Mouse (Mus musculus) midbrain, embryonic 15.5 days (tissue): ENCODE results near the gene Oprl1. TPM values are rescaled to one million over a fixed set of nuclear protein-coding genes. Genes with fewer than 3 reads are reported as not detected.
A peak's percentile ranks its signal among the peaks of the same experiment; 100 is the strongest.

Experiments used
- ATAC-seq: fragments of 200-750 bp; cut with Nextera tagmentation; replicated peaks from 2 replicates; pipeline ENCODE4 v1.8.0; 2017; ENCODE audit warnings: moderate TSS enrichment
- H3K27ac ChIP-seq: fragments of 300-500 bp; sonication (generic); 2 replicates; pipeline ENCODE4 v1.5.1; 2015; ENCODE audit warnings: mild to moderate bottlenecking, inconsistent platforms
- H3K27me3 ChIP-seq: fragments of 300-500 bp; sonication (generic); replicated peaks from 2 replicates; pipeline ENCODE4 v1.6.1; 2015; ENCODE audit warnings: inconsistent platforms
- H3K36me3 ChIP-seq: fragments of 300-500 bp; sonication (generic); replicated peaks from 2 replicates; pipeline ENCODE4 v1.6.1; 2015; ENCODE audit warnings: inconsistent platforms
- H3K4me1 ChIP-seq: fragments of 300-500 bp; sonication (generic); 2 replicates; pipeline ENCODE4 v1.6.1; 2015; ENCODE audit warnings: inconsistent platforms
- H3K4me2 ChIP-seq: fragments of 300-500 bp; sonication (generic); 2 replicates; pipeline ENCODE4 v1.6.1; 2015; ENCODE audit warnings: inconsistent platforms, mild to moderate bottlenecking, moderate library complexity
- H3K4me3 ChIP-seq: fragments of 300-500 bp; sonication (generic); 2 replicates; pipeline ENCODE4 v1.5.1; 2015; ENCODE audit warnings: mild to moderate bottlenecking, inconsistent platforms
- H3K9ac ChIP-seq: fragments of 300-500 bp; sonication (generic); 2 replicates; pipeline ENCODE4 v1.6.1; 2015; ENCODE audit warnings: mild to moderate bottlenecking, inconsistent platforms
- H3K9me3 ChIP-seq: fragments of 300-500 bp; sonication (generic); 2 replicates; pipeline ENCODE4 v1.6.1; 2016; ENCODE audit warnings: inconsistent platforms
- WGBS: fragments of 180-500 bp; shearing (Covaris S2); methylation state at CpG from one replicate; pipeline ENCODE4 v1.1.7; 2015; ENCODE audit warnings: mixed read lengths; 5-methylcytosine and 5-hydroxymethylcytosine counted together
- polyA plus RNA-seq: library from polyadenylated mRNA; unstranded; fragments of >200 nt; fragmentation: Nextera tagmentation; extraction: Ambion mirVana; gene quantifications from 2 replicates; pipeline ENCODE4 v1.2.1, GENCODE M21; 2015

Gene Oprl1
- polyA plus RNA-seq, 1 experiment from 2014 or later: 106 TPM

GRCm38 (mm10) chr2:181693339-181694280 is 21.2 kb upstream of the Oprl1 start, which contains the start of gene Rgs19:
TSS of gene Rgs19 (minus strand) at chr2:181693977.
- peaks cover 4% of the 10 kb centered on the region; the same call in 1 of the 2 replicates for H3K36me3 ChIP-seq
- H3K27me3 ChIP-seq: no peaks in the 10 kb centered on the region
- H3K4me2 ChIP-seq: peak within 1 kb of the TSS; percentile 96
- H3K9ac ChIP-seq: peak within 1 kb of the TSS; percentile 86
- WGBS: 0% methylated on average over 75 of the region's 75 CpGs
- peak; percentile 88 for ATAC-seq
- H3K9me3 ChIP-seq: no peaks in the 10 kb centered on the region
- peaks cover 19% of the 10 kb centered on the region for H3K4me1 ChIP-seq
- H3K4me3 ChIP-seq: peak within 1 kb of the TSS; percentile 70
- peak within 1 kb of the TSS; percentile 79 for H3K27ac ChIP-seq

DNA sequence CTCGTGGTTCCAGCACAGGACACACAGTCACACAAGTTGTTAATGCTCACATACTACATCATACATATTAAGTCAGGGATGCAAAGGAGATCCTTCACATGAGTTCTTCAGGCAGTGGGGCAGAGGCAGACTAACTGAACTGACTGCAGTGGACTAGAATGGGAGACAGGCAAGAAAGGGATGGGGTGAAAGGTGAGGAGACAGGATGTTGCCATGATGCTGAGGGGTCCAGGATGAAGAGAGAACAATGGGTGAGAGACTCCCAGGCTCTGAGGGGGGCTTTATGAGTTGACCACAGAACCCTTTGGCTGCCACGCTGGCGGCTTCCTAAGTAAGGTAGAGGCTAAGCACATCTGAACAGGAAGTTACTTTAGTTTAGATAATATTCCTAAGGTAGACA is 20.2 kb upstream of the Oprl1 start:
- Histone ChIP-seq H3K4me2 (peak overlapping the region; percentile 96), H3K27me3 (no peaks in the 10 kb centered on the region), H3K4me1 (peaks cover 19% of the 10 kb centered on the region), H3K9ac (no peak overlapping the region), H3K27ac (no peak overlapping the region), H3K36me3 (no peaks in the 10 kb centered on the region), H3K9me3 (no peaks in the 10 kb centered on the region), H3K4me3 (no peak overlapping the region; the same call in 1 of the 2 replicates)
- no peak for ATAC-seq
- 83% methylated on average over 3 of the region's 3 CpGs for WGBS

DNA sequence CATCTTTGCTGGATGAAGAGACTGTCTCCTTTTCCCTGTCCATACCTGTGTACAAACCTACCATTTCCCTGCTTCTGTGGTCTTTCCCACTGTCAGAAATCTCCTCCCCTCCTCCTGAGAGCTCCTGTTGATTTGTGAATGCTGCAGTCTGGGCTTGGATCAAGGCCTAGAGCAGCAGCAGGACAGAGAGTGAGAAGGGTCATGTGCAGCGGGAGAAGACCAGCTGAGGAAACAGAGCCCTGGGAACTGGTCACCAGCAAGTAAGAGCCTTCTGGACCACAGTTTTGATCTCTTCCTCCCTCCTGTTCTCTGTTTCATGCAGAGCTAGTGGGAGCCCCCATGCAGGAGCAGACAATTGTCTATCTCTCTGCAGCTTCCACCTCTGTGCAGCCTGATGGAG is 19.0 kb upstream of the Oprl1 start:
- ATAC-seq: no peak
- Histone ChIP-seq H3K4me3 (no peak overlapping the region), H3K36me3 (no peaks in the 10 kb centered on the region), H3K4me2 (no peak overlapping the region), H3K4me1 (peaks cover 19% of the 10 kb centered on the region), H3K27ac (no peak overlapping the region), H3K27me3 (no peaks in the 10 kb centered on the region), H3K9me3 (no peaks in the 10 kb centered on the region), H3K9ac (no peak overlapping the region)
- WGBS: 77% methylated on average over 1 of the region's 1 CpGs

- Histone ChIP-seq H3K9me3 (no peaks in the 10 kb centered on the region), H3K4me1 (peaks cover 19% of the 10 kb centered on the region), H3K36me3 (no peaks in the 10 kb centered on the region), H3K4me3 (no peak overlapping the region), H3K27ac (no peak overlapping the region), H3K4me2 (no peak overlapping the region), H3K27me3 (no peaks in the 10 kb centered on the region), H3K9ac (no peak overlapping the region)
- WGBS: 79% methylated on average over 33 of the region's 33 CpGs
- no peak for ATAC-seq
These were observed 17.9 kb upstream of the Oprl1 start for GRCm38 (mm10) chr2:181696801-181697420.

- H3K4me1 ChIP-seq: peaks cover 6% of the 10 kb centered on the region
- no peaks in the 10 kb centered on the region for H3K9me3 ChIP-seq
- H3K4me3 ChIP-seq: no peak within 1 kb of the TSS
- ATAC-seq: no peak
- 38% methylated on average over 5 of the region's 5 CpGs for WGBS
- H3K27me3 ChIP-seq: no peaks in the 10 kb centered on the region
- no peak within 1 kb of the TSS for H3K9ac ChIP-seq
- H3K4me2 ChIP-seq: no peak within 1 kb of the TSS
- H3K27ac ChIP-seq: no peak within 1 kb of the TSS
- H3K36me3 ChIP-seq: no peaks in the 10 kb centered on the region
These were observed 16.6 kb upstream of the Oprl1 start, which contains the start of gene Lkaaear1 for GRCm38 (mm10) chr2:181698241-181698640. TSS of gene Lkaaear1 (minus strand) at chr2:181698442.

DNA sequence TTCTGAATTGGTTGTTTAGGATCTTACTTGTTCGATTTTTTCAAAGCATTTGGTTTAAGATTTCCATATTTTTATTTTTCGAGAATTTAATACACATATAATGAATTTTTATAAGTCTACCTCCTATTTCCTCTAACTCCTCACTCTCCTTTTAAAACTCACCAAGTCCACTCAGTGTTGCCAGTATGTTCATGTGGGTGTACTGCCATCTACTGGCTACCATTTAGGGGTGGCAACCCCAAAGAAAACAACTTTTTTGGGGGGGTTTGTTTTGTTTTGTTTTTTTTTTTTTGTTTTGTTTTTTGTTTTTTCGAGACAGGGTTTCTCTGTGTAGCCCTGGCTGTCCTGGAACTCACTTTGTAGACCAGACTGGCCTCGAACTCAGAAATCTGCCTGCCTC is 8.1 kb upstream of the Oprl1 start:
- no peak overlapping the region for H3K4me2 ChIP-seq
- no peak overlapping the region for H3K4me3 ChIP-seq
- WGBS: 36% methylated on average over 4 of the region's 4 CpGs
- H3K4me1 ChIP-seq: no peaks in the 10 kb centered on the region
- no peak overlapping the region for H3K27ac ChIP-seq
- no peaks in the 10 kb centered on the region for H3K27me3 ChIP-seq
- no peaks in the 10 kb centered on the region for H3K36me3 ChIP-seq
- H3K9ac ChIP-seq: no peak overlapping the region
- H3K9me3 ChIP-seq: no peaks in the 10 kb centered on the region
- no peak for ATAC-seq

DNA sequence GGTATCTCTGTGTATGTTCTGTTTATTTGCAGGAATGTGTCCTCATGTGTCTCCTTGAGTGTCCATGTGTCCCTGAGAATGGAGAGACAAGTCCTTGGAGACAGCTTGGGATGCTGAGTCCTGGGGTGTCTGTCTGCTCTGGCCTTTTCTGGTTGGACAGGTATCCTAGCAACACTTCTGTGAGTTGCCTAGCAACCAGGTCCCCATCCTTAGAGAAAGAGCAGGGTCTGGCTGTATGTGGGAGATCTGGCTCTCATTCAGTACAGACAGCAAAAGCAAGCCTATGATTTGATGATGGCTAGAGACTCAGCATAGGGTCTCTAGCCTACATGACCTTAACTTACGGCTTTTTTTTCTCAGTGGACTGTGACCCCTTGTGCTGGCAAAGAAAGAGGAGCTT is 1.1 kb upstream of the Oprl1 start:
- H3K4me3 ChIP-seq: peak overlapping the region; percentile 62; the same call in 1 of the 2 replicates
- peak overlapping the region; percentile 94 for H3K27ac ChIP-seq
- H3K4me1 ChIP-seq: peaks cover 48% of the 10 kb centered on the region

GRCm38 (mm10) chr2:181715382-181715781 is 566 bp downstream of the Oprl1 start:
- Histone ChIP-seq H3K9ac (peak overlapping the region; percentile 77), H3K9me3 (no peaks in the 10 kb centered on the region), H3K4me1 (peaks cover 49% of the 10 kb centered on the region), H3K4me2 (peak overlapping the region; percentile 87), H3K4me3 (peak overlapping the region; percentile 62), H3K27me3 (no peaks in the 10 kb centered on the region), H3K36me3 (peaks cover 11% of the 10 kb centered on the region; the same call in 1 of the 2 replicates), H3K27ac (peak overlapping the region; percentile 94)
- 46% methylated on average over 3 of the region's 3 CpGs for WGBS
- ATAC-seq: peak; percentile 26

More for the DNA sequence above, 1.1 kb upstream of the Oprl1 start:
- H3K36me3 ChIP-seq: peaks cover 2% of the 10 kb centered on the region; the same call in 1 of the 2 replicates
- H3K9ac ChIP-seq: 0 out of 2 replicates have a peak overlapping the region, but pooled peaks have one; percentile 77
- 41% methylated on average over 1 of the region's 1 CpGs for WGBS
- no peaks in the 10 kb centered on the region for H3K9me3 ChIP-seq
- H3K27me3 ChIP-seq: no peaks in the 10 kb centered on the region
- ATAC-seq: peak; percentile 90
- peak overlapping the region; percentile 87 for H3K4me2 ChIP-seq

- H3K4me3 ChIP-seq: peak overlapping the region; percentile 62
These were observed 2.2 kb downstream of the Oprl1 start for GRCm38 (mm10) chr2:181716991-181717390.

GRCm38 (mm10) chr2:181720061-181720460 is 5.2 kb downstream of the Oprl1 start:
- no peak overlapping the region for H3K9ac ChIP-seq
- no peak overlapping the region for H3K4me3 ChIP-seq
- ATAC-seq: no peak
- H3K4me2 ChIP-seq: no peak overlapping the region
- H3K9me3 ChIP-seq: no peaks in the 10 kb centered on the region
- H3K27me3 ChIP-seq: no peaks in the 10 kb centered on the region
- WGBS: 29% methylated on average over 3 of the region's 3 CpGs
- H3K27ac ChIP-seq: no peak overlapping the region
- H3K36me3 ChIP-seq: peaks cover 13% of the 10 kb centered on the region; the same call in 1 of the 2 replicates
- H3K4me1 ChIP-seq: peaks cover 38% of the 10 kb centered on the region

More at GRCm38 (mm10) chr2:181716991-181717390, 2.2 kb downstream of the Oprl1 start:
- Histone ChIP-seq H3K4me1 (peaks cover 52% of the 10 kb centered on the region), H3K27me3 (no peaks in the 10 kb centered on the region), H3K9ac (peak overlapping the region; percentile 5; the same call in 1 of the 2 replicates), H3K9me3 (no peaks in the 10 kb centered on the region), H3K4me2 (peak overlapping the region; percentile 87), H3K36me3 (peaks cover 13% of the 10 kb centered on the region; the same call in 1 of the 2 replicates), H3K27ac (no peak overlapping the region)
- no peak for ATAC-seq
- 42% methylated on average over 3 of the region's 3 CpGs for WGBS

DNA sequence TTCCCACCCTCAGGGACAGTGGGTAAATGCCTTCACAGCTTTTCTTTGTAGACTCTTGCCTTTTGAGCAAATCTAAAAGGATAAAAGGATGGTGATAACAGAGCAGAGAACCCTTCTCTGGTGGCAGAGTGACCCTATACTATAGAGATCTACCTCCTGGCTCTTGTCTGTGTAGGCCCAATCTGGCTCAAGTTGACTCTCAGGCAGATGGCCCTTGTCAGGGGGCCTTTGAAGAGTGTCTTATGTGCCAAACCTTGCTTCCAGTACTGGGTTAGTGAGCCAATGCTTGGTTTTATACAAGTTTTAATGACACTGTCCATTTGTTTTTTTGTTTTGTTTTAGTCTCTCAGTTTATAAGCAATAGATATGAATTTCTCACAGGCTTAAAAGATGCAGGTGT is 6.4 kb downstream of the Oprl1 start:
- ATAC-seq: no peak
- H3K4me1 ChIP-seq: peaks cover 30% of the 10 kb centered on the region
- H3K27ac ChIP-seq: no peak overlapping the region
- H3K4me2 ChIP-seq: no peak overlapping the region
- no peaks in the 10 kb centered on the region for H3K9me3 ChIP-seq
- H3K9ac ChIP-seq: no peak overlapping the region
- no peak overlapping the region for H3K4me3 ChIP-seq
- H3K27me3 ChIP-seq: no peaks in the 10 kb centered on the region
- peaks cover 13% of the 10 kb centered on the region; the same call in 1 of the 2 replicates for H3K36me3 ChIP-seq

DNA sequence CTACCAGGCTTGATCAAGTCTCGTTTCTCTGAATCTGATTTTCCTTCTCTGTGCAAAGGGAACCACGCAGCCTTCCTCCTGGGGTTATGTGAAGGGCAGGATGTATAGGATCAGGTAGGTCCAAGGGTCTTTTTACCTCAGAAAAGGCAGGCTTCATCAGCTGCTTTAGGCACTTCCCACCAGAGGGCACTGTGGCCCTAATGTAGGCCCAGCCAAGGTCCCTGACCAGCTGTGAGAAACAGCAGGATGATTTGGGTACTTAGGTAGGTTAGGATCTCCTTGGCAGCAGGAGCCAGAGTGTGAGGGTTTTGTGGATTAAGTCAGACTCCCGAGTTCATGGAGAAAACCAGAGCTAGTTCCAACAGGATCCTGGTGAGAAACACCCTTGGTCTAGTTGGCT is 7.4 kb downstream of the Oprl1 start:
- no peaks in the 10 kb centered on the region for H3K9me3 ChIP-seq
- no peak for ATAC-seq
- no peak overlapping the region for H3K4me3 ChIP-seq
- H3K27ac ChIP-seq: no peak overlapping the region
- no peaks in the 10 kb centered on the region for H3K27me3 ChIP-seq
- WGBS: 14% methylated on average over 3 of the region's 3 CpGs
- H3K9ac ChIP-seq: no peak overlapping the region
- H3K4me1 ChIP-seq: peaks cover 20% of the 10 kb centered on the region
- peaks cover 13% of the 10 kb centered on the region; the same call in 1 of the 2 replicates for H3K36me3 ChIP-seq
- H3K4me2 ChIP-seq: no peak overlapping the region
